In genomic region chr10:96264866-96265265, GRCm38 (mm10) we compare ENCODE assay signal across 10 mouse cellular contexts.
DNase-seq lines count a peak whose midpoint lies in the region; ATAC-seq and TF ChIP-seq lines count a peak whose summit lies in the region.
"Had no signal": no experiment of that assay in that cellular context is flagged by ENCODE, and none has a peak within 500 bp of the region (broad histone marks: within the 10 kb centered on the region; RNA-seq: fewer than 3 reads in every experiment).

No protein-coding gene starts in this region.

- H3K36me3 ChIP-seq in embryonic facial prominence, embryonic 15.5 days = no peaks in the 10 kb centered on the region
- no peaks in the 10 kb centered on the region for H3K36me3 ChIP-seq in lung, embryonic 14.5 days (ENCODE audit: insufficient read depth)
- H3K36me3 ChIP-seq: hindbrain, embryonic 15.5 days; liver, embryonic 13.5 days had no signal

- WGBS in embryonic facial prominence, embryonic 15.5 days = 47% methylated on average over 4 of the region's 4 CpGs
- 32% methylated on average over 4 of the region's 4 CpGs for WGBS in lung, embryonic 14.5 days

- H3K27me3 ChIP-seq in embryonic facial prominence, embryonic 15.5 days = no peaks in the 10 kb centered on the region
- H3K27me3 ChIP-seq in lung, embryonic 14.5 days (ENCODE audit: insufficient read depth, low read length) = no peaks in the 10 kb centered on the region
- H3K27me3 ChIP-seq: hindbrain, embryonic 15.5 days; liver, embryonic 13.5 days had no signal

- no peak overlapping the region for H3K4me3 ChIP-seq in embryonic facial prominence, embryonic 15.5 days (replicated peaks)
- H3K4me3 ChIP-seq in lung, embryonic 14.5 days (ENCODE audit: low read depth, low read length) = no peak overlapping the region
- H3K4me3 ChIP-seq: hindbrain, embryonic 15.5 days; liver, embryonic 13.5 days had no signal

- no peak overlapping the region for H3K9ac ChIP-seq in embryonic facial prominence, embryonic 15.5 days
- H3K9ac ChIP-seq in lung, embryonic 14.5 days = no peak overlapping the region
- H3K9ac ChIP-seq: hindbrain, embryonic 15.5 days; liver, embryonic 13.5 days had no signal

- no peak overlapping the region for H3K4me2 ChIP-seq in embryonic facial prominence, embryonic 15.5 days (replicated peaks)
- H3K4me2 ChIP-seq in lung, embryonic 14.5 days = peak overlapping the region; percentile 23; the same call in 1 of the 2 replicates
- H3K4me2 ChIP-seq: hindbrain, embryonic 15.5 days; liver, embryonic 13.5 days had no signal

- H3K9me3 ChIP-seq in embryonic facial prominence, embryonic 15.5 days (replicated peaks) = no peaks in the 10 kb centered on the region
- H3K9me3 ChIP-seq in lung, embryonic 14.5 days (ENCODE audit: low read depth, low read length) = no peaks in the 10 kb centered on the region
- H3K9me3 ChIP-seq: hindbrain, embryonic 15.5 days; liver, embryonic 13.5 days had no signal

- peaks cover 30% of the 10 kb centered on the region for H3K4me1 ChIP-seq in embryonic facial prominence, embryonic 15.5 days
- H3K4me1 ChIP-seq in lung, embryonic 14.5 days (ENCODE audit: insufficient read depth) = peaks cover 23% of the 10 kb centered on the region
- H3K4me1 ChIP-seq: hindbrain, embryonic 15.5 days; liver, embryonic 13.5 days had no signal

- TF ChIP-seq CTCF in lung, embryonic 14.5 days (IDR thresholded peaks at IDR 0.05; ENCODE audit: low read depth) = no peak

- peak overlapping the region; percentile 71 for H3K27ac ChIP-seq in embryonic facial prominence, embryonic 15.5 days (replicated peaks)
- H3K27ac ChIP-seq in lung, embryonic 14.5 days (ENCODE audit: low read depth) = peak overlapping the region; percentile 85
- H3K27ac ChIP-seq: hindbrain, embryonic 15.5 days; liver, embryonic 13.5 days had no signal

- ATAC-seq in embryonic facial prominence, embryonic 15.5 days (ENCODE audit: insufficient number of reproducible peaks, low FRiP score, low TSS enrichment, low read depth) = no peak
- peak; percentile 87 for ATAC-seq in lung, embryonic 14.5 days (ENCODE audit: insufficient read depth)

- peak; percentile 7 for DNase-seq in adrenal gland, postnatal 10 days
- DNase-seq in adrenal gland, adult 2 months = no peak
- peak; percentile 50 for DNase-seq in kidney, postnatal 10 days
- DNase-seq in kidney, adult 18-20 months = no peak
- peak; percentile 84 for DNase-seq in lung, embryonic 14.5 days
- DNase-seq in T-cell, adult 2 months (ENCODE audit: low spot score) = no peak
- no peak for DNase-seq in thymus, postnatal 10 days (ENCODE audit: low spot score in 2 of 2)
- DNase-seq: liver, embryonic 13.5 days had no signal

Comparison
In these comparisons a context has a peak if more than half of its experiments do, and no peak if none do; other contexts are left out.
1. DNase-seq: peak in adrenal gland, postnatal 10 days (single experiment), kidney, postnatal 10 days (single experiment) and lung, embryonic 14.5 days (single experiment); none in adrenal gland, adult 2 months (single experiment), kidney, adult 18-20 months (single experiment), T-cell, adult 2 months (single experiment) and thymus, postnatal 10 days (0 of 2).